Mouse (Mus musculus) T-helper 17 cell (primary cell): ENCODE measurements at regions not wholly inside any gene's neighbourhood (a gene's known extent, or its start where the extent isn't known, plus 50 kb on each side); places are given as distances from the start of the nearest gene placed in this dataset.
"Not testable (repeated sequence)": the region's sequence is repeated elsewhere in the genome, so short reads cannot be mapped to it uniquely, and the experiment has no call there.

Source experiments
- in situ Hi-C, 2 experiments: fragments of 300-600 bp; cut with MboI, MseI; formaldehyde crosslinking; loops; 1 replicate in 1 of 2; 2 replicates in 1 of 2; pipeline ENCODE4 v1.15.1; 2025; ENCODE audit warnings: high pct_unique_total_duplicates in 2 of 2

DNA sequence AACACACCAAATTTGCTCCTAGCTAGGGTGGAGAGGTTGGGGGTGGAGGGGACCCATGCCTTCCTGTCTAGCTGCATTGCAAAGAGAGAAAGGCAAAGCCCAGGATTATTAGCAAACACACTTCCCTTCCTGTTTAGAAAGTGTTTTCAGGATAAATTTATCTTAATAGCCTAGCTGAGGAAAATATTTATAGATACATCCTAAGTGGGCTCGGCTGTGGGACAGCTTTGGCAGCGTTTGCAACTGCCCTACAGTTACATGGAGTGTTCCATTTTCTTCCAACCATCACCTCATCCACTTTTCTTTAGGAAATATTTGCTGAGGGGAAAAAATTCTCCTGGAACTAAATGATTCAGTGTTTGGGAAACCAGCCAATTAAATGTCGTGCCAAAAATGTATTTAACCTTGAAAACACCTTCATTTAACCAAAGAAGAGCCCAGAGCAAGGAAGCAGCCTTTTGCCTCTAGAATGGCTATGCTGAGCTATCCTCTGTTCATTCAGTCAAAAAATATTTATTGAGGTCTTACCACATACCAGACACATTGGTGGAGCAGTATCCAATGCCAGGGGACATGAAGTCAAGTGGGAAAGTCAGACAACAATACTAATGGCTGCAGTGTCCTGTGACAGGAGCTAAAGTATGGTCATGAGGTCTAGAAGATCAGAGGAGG lies 291.6 kb downstream of the Abcc12 start:
- in situ Hi-C loops = no loop called here

DNA sequence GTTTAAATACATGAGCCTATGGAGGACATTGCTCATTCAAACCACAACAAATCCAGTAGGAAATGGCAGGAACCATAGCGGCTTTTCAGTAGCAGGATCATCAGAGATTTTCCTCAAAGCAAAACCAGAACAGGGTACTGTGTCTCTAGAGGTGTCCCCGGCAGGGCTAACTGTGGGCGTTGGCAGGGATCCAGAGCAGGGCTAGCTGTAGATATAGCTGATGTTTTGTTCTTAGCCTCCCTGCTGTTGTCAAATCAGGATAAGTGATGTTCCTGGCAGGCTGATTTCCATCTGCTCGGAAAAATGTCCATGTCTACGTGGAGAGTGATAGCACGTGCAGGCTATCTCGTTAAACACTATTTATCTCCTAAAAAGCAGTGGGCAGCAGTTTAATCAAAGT lies 297.6 kb downstream of the Abcc12 start:
- in situ Hi-C loops = no loop called here

DNA sequence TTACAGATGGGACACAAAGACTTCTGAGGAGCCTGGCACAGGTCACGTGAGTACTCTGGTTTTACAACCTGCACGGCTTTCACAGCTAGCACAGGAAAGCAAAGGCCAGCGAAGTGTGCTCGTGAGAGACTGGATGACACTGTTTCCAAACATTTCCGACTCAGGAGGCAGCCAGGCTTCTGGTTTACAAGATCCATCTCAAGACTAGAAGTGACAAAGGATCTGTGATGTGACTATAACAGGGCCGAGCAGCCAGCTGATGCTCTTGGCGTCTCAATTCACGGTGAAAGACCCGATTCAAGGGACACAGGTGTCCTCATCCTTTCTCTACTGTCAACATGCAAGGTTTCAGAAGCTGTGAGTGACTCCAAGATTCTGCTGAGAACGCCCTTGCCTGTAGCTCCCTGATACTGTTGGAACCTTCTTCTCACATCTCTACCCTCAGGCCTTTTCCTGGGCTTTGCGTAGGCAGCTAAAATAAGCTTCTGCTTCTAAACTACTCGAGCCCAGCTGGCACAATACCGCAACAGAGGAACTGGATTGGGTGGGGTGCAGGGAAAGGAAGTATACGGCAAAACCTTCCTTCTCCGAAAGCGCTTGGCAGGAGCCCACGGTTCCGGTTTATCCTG lies 300.3 kb downstream of the Abcc12 start:
- in situ Hi-C loops = no loop called here

DNA sequence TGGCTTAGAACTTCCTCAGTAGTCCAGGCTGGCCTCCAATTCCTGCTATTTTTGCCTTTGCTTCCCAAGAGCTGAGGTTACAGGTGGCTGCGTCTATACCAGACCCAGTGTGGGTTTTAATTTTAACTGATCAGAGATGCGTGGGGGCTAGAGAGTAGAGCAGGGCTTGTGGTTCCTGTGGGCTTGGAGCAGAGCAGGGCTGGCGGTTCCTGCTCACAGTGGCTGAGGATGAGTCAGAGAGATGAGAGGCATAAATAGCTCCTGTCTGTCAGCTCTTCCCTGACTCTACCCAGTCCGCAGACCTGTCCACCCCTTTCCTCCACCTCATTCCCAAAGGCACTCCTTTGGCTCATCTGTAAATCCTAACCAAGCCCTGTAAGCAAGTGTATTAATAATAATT lies 304.8 kb downstream of the Abcc12 start:
- in situ Hi-C loops = no loop called here

- in situ Hi-C loops = no loop called here
Observed at GRCm38 (mm10) chr8:86273811-86274210, 306.7 kb downstream of the Abcc12 start.

DNA sequence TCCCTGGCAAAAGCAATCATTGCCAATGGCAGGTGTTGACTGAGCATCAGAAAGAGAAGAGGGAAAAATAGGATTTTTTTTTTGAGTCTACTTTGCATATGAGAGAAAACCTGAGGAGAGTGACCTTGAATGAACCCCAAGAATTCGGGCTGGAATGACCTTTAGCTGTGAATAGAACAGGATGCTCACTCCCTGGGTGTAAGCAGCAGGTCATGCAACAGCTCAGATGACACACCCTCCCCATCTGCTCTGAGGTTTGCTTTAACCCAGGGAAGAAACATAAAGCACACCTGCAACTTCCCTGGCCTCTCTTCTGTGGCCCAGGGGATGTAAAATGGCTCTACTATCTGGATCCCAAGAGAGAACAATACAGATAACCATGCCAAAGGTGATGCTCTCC lies 307.9 kb downstream of the Abcc12 start:
- in situ Hi-C loops = no loop called here

DNA sequence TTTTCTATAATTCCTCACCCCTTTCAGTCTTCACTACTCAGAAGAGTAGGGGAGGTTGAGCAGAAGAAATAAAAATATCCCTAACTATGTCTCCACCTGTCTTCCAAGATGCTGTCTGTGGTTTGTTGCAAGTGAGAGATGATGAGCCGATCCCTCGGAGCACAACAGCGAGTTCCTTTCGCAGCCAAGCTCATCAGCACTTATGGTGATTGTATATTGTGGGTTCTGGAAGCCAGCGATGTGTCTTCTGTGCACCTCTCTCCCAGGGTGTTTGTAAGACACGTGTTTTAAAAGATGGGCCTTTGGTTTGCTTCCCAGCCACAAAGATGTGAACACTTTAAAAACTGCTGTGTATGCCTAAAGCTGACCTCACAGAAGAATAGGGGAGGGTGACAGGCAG lies 309.0 kb downstream of the Abcc12 start:
- in situ Hi-C loops = no loop called here

GRCm38 (mm10) chr8:86258011-86258410 lies 322.5 kb downstream of the Abcc12 start:
- in situ Hi-C loops = no loop called here

- in situ Hi-C loops = no loop called here
Observed at GRCm38 (mm10) chr8:86255431-86255830, 325.1 kb downstream of the Abcc12 start.

GRCm38 (mm10) chr8:86254680-86255079 lies 325.8 kb downstream of the Abcc12 start:
- in situ Hi-C loops = no loop called here

GRCm38 (mm10) chr8:86252696-86253355 lies 327.7 kb downstream of the Abcc12 start:
- in situ Hi-C loops = no loop called here

GRCm38 (mm10) chr8:86234696-86235095 lies 345.8 kb downstream of the Abcc12 start:
- in situ Hi-C loops = no loop called here

- in situ Hi-C loops = not testable (repeated sequence)
Observed at GRCm38 (mm10) chr8:86231994-86232393, 348.5 kb downstream of the Abcc12 start.

- in situ Hi-C loops = no loop called here
Observed at GRCm38 (mm10) chr8:86224851-86225250, 355.6 kb downstream of the Abcc12 start.

GRCm38 (mm10) chr8:86222715-86223114 lies 357.8 kb downstream of the Abcc12 start:
- in situ Hi-C loops = no loop called here

GRCm38 (mm10) chr8:86222228-86222627 lies 358.3 kb downstream of the Abcc12 start:
- in situ Hi-C loops = no loop called here

- in situ Hi-C loops = no loop called here
Observed at GRCm38 (mm10) chr8:86214399-86214798, 366.1 kb downstream of the Abcc12 start.

- in situ Hi-C loops = no loop called here
Observed at GRCm38 (mm10) chr8:86212461-86212860, 368.0 kb downstream of the Abcc12 start.

GRCm38 (mm10) chr8:86208812-86209262 lies 368.1 kb downstream of the Phkb start:
- in situ Hi-C loops = no loop called here

DNA sequence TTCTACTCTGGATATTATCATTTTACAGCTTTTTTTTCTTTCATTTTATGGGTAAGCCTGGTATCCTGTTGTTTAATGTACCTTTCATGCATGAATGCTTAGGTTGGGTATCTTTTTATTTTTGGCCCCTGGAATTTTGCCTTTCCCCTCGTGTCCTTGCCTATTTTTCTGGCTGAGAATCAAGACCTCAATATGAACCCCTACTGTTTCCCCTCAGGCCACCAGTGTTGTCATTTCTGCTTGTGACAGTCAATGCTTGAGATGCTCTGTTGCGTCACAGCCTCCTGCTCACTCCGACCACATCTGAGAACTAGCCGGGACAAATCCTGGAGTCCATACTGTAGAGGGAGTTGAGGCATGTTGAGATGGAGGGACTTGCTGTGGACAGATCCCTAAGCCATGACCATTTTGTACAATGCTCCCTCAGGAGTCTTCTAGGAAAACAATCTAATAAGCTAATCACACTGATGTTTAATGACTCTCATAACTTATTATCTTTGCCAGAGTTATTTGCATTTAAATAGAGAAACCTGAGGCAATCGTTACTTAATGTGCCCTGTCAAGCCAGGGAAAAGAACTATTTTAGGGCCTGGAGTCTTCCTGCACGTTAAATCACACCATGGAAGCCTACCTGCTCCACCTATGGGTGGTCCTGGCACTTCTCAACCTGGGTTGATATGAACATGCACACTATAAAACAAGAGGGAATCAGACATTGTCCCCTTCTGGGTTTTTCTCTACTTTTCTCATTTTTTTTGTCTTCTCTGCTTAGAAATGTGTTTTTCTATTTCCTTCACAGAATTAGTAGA lies 363.9 kb downstream of the Phkb start:
- in situ Hi-C loops = no loop called here

DNA sequence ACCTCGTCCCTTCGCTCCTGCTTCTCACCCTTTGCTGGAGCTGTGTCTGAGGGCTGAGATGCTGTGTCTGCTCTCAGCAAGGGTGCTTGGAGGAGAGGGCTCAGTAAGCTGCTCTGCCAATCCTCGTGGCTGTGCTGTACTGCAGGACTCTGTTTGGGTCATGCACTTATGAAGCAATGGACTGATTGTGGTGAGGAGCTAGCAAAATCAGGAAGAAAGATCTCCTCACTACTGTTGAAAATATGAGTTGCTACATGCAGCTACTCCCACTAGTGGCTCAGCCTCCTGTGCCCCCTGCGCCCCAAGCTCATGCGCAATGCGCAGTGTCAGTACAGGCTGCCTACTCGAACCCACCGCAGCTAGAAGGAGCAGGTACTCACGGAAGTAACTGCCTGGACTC lies 362.3 kb downstream of the Phkb start:
- in situ Hi-C loops = no loop called here

DNA sequence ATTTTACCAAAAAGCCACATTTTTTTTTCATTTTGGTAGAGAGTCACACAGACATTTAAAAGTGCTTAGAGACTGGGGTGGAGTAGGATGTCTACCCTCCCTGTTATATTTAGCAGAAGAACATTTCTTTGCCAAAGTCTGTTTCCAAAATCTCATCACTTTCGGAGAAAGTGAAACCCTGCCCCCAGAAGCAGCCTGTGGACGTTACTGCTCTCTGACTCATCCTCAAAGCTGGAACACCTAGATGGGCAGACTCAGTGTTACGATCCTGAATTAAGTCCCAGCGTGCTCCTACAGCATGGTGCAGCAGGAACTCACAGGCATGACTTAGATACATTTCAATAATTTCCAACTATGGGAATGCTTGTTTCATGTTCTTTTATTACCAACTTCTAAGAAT lies 361.1 kb downstream of the Phkb start:
- in situ Hi-C loops = no loop called here
